Mouse (Mus musculus): ENCODE measurements around the gene Bnip2. TPM values are rescaled to one million over a fixed set of nuclear protein-coding genes. Genes with fewer than 3 reads are reported as not detected.

The Bnip2 gene
- polyA plus RNA-seq, 1 experiment, result 43.9 TPM

- Histone ChIP-seq H3K4me1 (ENCODE audit: control insufficient read depth, insufficient read depth, low read length) (peaks cover 4% of the 10 kb centered on the region), H3K27ac (ENCODE audit: insufficient read depth, low read length) (no peak overlapping the region), H3K4me3 (ENCODE audit: insufficient read depth, low read length) (no peak overlapping the region)
- TF ChIP-seq POLR2A (IDR thresholded peaks at IDR 0.05; ENCODE audit: extremely low read depth, insufficient read depth, low read length), result no peak
- peak; percentile 60 for TF ChIP-seq CTCF (IDR thresholded peaks at IDR 0.05; ENCODE audit: extremely low read depth, insufficient read depth, low read length)
These were observed 1.7 kb upstream of the Bnip2 start for GRCm38 (mm10) chr9:69987579-69987978.

- H3K27ac ChIP-seq (ENCODE audit: insufficient read depth, low read length), result no peak overlapping the region; the same call in 1 of the 2 replicates
- H3K4me3 ChIP-seq (ENCODE audit: insufficient read depth, low read length), result peak overlapping the region; percentile 83
- H3K4me1 ChIP-seq (ENCODE audit: control insufficient read depth, insufficient read depth, low read length), result peaks cover 4% of the 10 kb centered on the region
- TF ChIP-seq POLR2A (IDR thresholded peaks at IDR 0.05; ENCODE audit: extremely low read depth, insufficient read depth, low read length), result no peak
- TF ChIP-seq CTCF (IDR thresholded peaks at IDR 0.05; ENCODE audit: extremely low read depth, insufficient read depth, low read length), result no peak
These were observed 462 bp upstream of the Bnip2 start for GRCm38 (mm10) chr9:69988706-69989302.

GRCm38 (mm10) chr9:69990346-69990745 is 1.1 kb downstream of the Bnip2 start:
- H3K27ac ChIP-seq (ENCODE audit: insufficient read depth, low read length), result no peak overlapping the region

GRCm38 (mm10) chr9:69992841-69993277 is 3.6 kb downstream of the Bnip2 start:
- Histone ChIP-seq H3K4me3 (ENCODE audit: insufficient read depth, low read length) (no peak overlapping the region), H3K27ac (ENCODE audit: insufficient read depth, low read length) (no peak overlapping the region), H3K4me1 (ENCODE audit: control insufficient read depth, insufficient read depth, low read length) (peaks cover 7% of the 10 kb centered on the region)
- TF ChIP-seq POLR2A (IDR thresholded peaks at IDR 0.05; ENCODE audit: extremely low read depth, insufficient read depth, low read length) (no peak), CTCF (IDR thresholded peaks at IDR 0.05; ENCODE audit: extremely low read depth, insufficient read depth, low read length) (no peak)

More at GRCm38 (mm10) chr9:69990346-69990745, 1.1 kb downstream of the Bnip2 start:
- H3K4me3 ChIP-seq (ENCODE audit: insufficient read depth, low read length), result peak overlapping the region; percentile 83; the same call in 1 of the 2 replicates
- TF ChIP-seq POLR2A (IDR thresholded peaks at IDR 0.05; ENCODE audit: extremely low read depth, insufficient read depth, low read length) (no peak), CTCF (IDR thresholded peaks at IDR 0.05; ENCODE audit: extremely low read depth, insufficient read depth, low read length) (no peak)
- H3K4me1 ChIP-seq (ENCODE audit: control insufficient read depth, insufficient read depth, low read length), result peaks cover 7% of the 10 kb centered on the region

GRCm38 (mm10) chr9:69993479-69993878 is 4.2 kb downstream of the Bnip2 start:
- Histone ChIP-seq H3K4me3 (ENCODE audit: insufficient read depth, low read length) (no peak overlapping the region), H3K27ac (ENCODE audit: insufficient read depth, low read length) (no peak overlapping the region), H3K4me1 (ENCODE audit: control insufficient read depth, insufficient read depth, low read length) (peaks cover 7% of the 10 kb centered on the region)
- TF ChIP-seq CTCF (IDR thresholded peaks at IDR 0.05; ENCODE audit: extremely low read depth, insufficient read depth, low read length) (no peak), POLR2A (IDR thresholded peaks at IDR 0.05; ENCODE audit: extremely low read depth, insufficient read depth, low read length) (no peak)

- H3K4me1 ChIP-seq (ENCODE audit: control insufficient read depth, insufficient read depth, low read length), result peaks cover 7% of the 10 kb centered on the region
- TF ChIP-seq CTCF (IDR thresholded peaks at IDR 0.05; ENCODE audit: extremely low read depth, insufficient read depth, low read length) (no peak), POLR2A (IDR thresholded peaks at IDR 0.05; ENCODE audit: extremely low read depth, insufficient read depth, low read length) (no peak)
- H3K4me3 ChIP-seq (ENCODE audit: insufficient read depth, low read length), result no peak overlapping the region
- no peak overlapping the region for H3K27ac ChIP-seq (ENCODE audit: insufficient read depth, low read length)
These were observed 5.3 kb downstream of the Bnip2 start for GRCm38 (mm10) chr9:69994547-69994946.

- no peak for TF ChIP-seq CTCF (IDR thresholded peaks at IDR 0.05; ENCODE audit: extremely low read depth, insufficient read depth, low read length)
- no peak for TF ChIP-seq POLR2A (IDR thresholded peaks at IDR 0.05; ENCODE audit: extremely low read depth, insufficient read depth, low read length)
- H3K4me1 ChIP-seq (ENCODE audit: control insufficient read depth, insufficient read depth, low read length), result 0 out of 2 replicates have a peak, but pooled peaks cover 3% of the 10 kb centered on the region
- H3K27ac ChIP-seq (ENCODE audit: insufficient read depth, low read length), result no peak overlapping the region
- H3K4me3 ChIP-seq (ENCODE audit: insufficient read depth, low read length), result no peak overlapping the region
These were observed 10.1 kb downstream of the Bnip2 start for GRCm38 (mm10) chr9:69999318-69999717.

- Histone ChIP-seq H3K4me1 (ENCODE audit: control insufficient read depth, insufficient read depth, low read length) (no peaks in the 10 kb centered on the region), H3K4me3 (ENCODE audit: insufficient read depth, low read length) (no peak overlapping the region), H3K27ac (ENCODE audit: insufficient read depth, low read length) (no peak overlapping the region)
- TF ChIP-seq CTCF (IDR thresholded peaks at IDR 0.05; ENCODE audit: extremely low read depth, insufficient read depth, low read length), result no peak
- no peak for TF ChIP-seq POLR2A (IDR thresholded peaks at IDR 0.05; ENCODE audit: extremely low read depth, insufficient read depth, low read length)
These were observed 14.2 kb downstream of the Bnip2 start for GRCm38 (mm10) chr9:70003516-70003915.

- TF ChIP-seq POLR2A (IDR thresholded peaks at IDR 0.05; ENCODE audit: extremely low read depth, insufficient read depth, low read length), result no peak
- no peak for TF ChIP-seq CTCF (IDR thresholded peaks at IDR 0.05; ENCODE audit: extremely low read depth, insufficient read depth, low read length)
- Histone ChIP-seq H3K4me1 (ENCODE audit: control insufficient read depth, insufficient read depth, low read length) (no peaks in the 10 kb centered on the region), H3K27ac (ENCODE audit: insufficient read depth, low read length) (no peak overlapping the region), H3K4me3 (ENCODE audit: insufficient read depth, low read length) (no peak overlapping the region)
These were observed 17.7 kb downstream of the Bnip2 start for GRCm38 (mm10) chr9:70006984-70007383.

GRCm38 (mm10) chr9:70007506-70008248 is 18.4 kb downstream of the Bnip2 start:
- TF ChIP-seq CTCF (IDR thresholded peaks at IDR 0.05; ENCODE audit: extremely low read depth, insufficient read depth, low read length) (no peak), POLR2A (IDR thresholded peaks at IDR 0.05; ENCODE audit: extremely low read depth, insufficient read depth, low read length) (no peak)
- Histone ChIP-seq H3K27ac (ENCODE audit: insufficient read depth, low read length) (no peak overlapping the region), H3K4me1 (ENCODE audit: control insufficient read depth, insufficient read depth, low read length) (no peaks in the 10 kb centered on the region), H3K4me3 (ENCODE audit: insufficient read depth, low read length) (no peak overlapping the region)

Data from cortical plate, adult 2 months (tissue).